Mouse (Mus musculus): ENCODE measurements around the gene Pradc1. TPM values are rescaled to one million over a fixed set of nuclear protein-coding genes. Genes with fewer than 3 reads are reported as not detected.

Gene Pradc1
- 28.0 and 29.9 TPM in 2 replicates for polyA plus RNA-seq (2014; fragmentation: Nextera tagmentation; extraction: Ambion mirVana)

DNA sequence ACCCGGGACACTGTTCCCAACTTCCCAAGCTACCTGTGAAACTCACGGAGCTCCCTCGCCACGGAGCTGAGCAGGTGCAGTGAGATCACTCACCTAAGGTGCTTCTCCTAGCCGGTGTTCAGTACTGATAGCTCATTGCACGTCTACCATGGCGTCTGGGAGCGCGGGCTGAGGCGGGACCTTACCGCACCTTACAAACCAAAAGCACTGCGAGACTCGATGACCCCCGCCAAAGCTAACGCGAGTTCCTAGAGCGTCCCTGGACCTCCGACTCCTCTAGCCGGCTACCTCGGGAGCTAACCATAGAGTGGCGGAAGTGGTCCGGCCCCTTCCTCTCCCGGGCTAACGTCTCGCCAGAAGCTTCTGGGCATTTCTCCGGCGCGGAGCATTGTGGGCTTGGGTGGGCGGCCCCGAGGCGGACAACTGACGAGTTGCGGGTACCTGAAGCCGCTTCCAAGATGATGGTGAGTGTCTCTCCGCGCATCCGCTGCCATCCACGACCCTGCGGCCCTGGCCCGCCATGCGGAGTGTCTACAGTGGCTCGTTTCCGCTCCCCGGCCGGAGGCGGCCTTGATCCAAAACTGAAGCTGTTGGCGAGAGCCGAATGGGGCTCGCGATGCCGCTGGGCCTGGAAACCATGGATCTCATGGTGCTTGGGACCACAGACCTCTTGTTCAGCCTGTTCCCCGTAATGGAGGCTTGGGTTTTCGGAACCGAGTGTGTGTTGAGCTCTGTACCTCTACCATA is at the start of gene Pradc1:
Gene Pradc1, minus strand, starts transcription at position 307 of the 747 bp plus-strand sequence.
- peak; percentile 100 for DNase-seq (ENCODE audit: low spot score)
- H3K27me3 ChIP-seq (replicated peaks; ENCODE audit: control insufficient read depth, insufficient read depth, low read length) = no peaks in the 10 kb centered on the region
- ATAC-seq (ENCODE audit: low read depth) = peak; percentile 95
- H3K9me3 ChIP-seq (ENCODE audit: control insufficient read depth, low read length) = no peaks in the 10 kb centered on the region
- WGBS = under 1% methylated on average over 53 of the region's 54 CpGs
- peak within 1 kb of the TSS; percentile 91 for H3K27ac ChIP-seq (replicated peaks; ENCODE audit: low read depth, low read length)
- H3K4me3 ChIP-seq (ENCODE audit: low read depth, low read length) = peak within 1 kb of the TSS; percentile 75
- peak within 1 kb of the TSS; percentile 94 for H3K9ac ChIP-seq (ENCODE audit: low read depth, low read length)
- H3K4me1 ChIP-seq (ENCODE audit: control insufficient read depth, insufficient read depth, low read length) = peaks cover 16% of the 10 kb centered on the region
- H3K4me2 ChIP-seq (ENCODE audit: low read depth, low read length) = peak within 1 kb of the TSS; percentile 80
- peaks cover 7% of the 10 kb centered on the region; the same call in 1 of the 2 replicates for H3K36me3 ChIP-seq (ENCODE audit: control insufficient read depth, insufficient read depth, low read length)

DNA sequence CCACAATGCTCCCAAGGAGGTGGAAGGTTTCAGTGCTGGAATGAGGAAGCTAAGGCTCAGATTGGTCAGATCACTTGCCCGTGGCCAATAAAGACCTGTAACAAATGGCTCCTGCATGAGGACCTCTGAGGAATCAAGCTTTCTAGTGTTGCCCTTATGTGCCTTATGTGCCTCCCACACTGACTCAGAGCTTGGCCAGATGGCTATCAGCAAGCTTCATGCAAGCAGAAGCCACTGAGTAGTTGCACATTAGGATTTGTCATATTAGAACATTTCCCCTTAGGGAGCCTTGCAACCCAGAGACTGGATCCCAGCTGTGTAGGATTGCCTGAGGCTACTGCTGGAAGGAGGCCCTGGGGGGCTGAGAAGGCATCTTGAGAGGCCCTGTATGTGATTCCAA is 48.6 kb upstream of the Pradc1 start:
- H3K9ac ChIP-seq (ENCODE audit: low read depth, low read length) = no peak overlapping the region
- ATAC-seq (ENCODE audit: low read depth) (no peak), DNase-seq (ENCODE audit: low spot score) (no peak)
- H3K27ac ChIP-seq (replicated peaks; ENCODE audit: low read depth, low read length) = no peak overlapping the region
- no peak overlapping the region for H3K4me3 ChIP-seq (ENCODE audit: low read depth, low read length)
- WGBS = 67% methylated on average over 1 of the region's 1 CpGs
- H3K4me2 ChIP-seq (ENCODE audit: low read depth, low read length) = no peak overlapping the region
- H3K9me3 ChIP-seq (ENCODE audit: control insufficient read depth, low read length) = no peaks in the 10 kb centered on the region
- 0 out of 2 replicates have a peak, but pooled peaks cover 4% of the 10 kb centered on the region for H3K27me3 ChIP-seq (replicated peaks; ENCODE audit: control insufficient read depth, insufficient read depth, low read length)
- H3K36me3 ChIP-seq (ENCODE audit: control insufficient read depth, insufficient read depth, low read length) = no peaks in the 10 kb centered on the region
- no peaks in the 10 kb centered on the region for H3K4me1 ChIP-seq (ENCODE audit: control insufficient read depth, insufficient read depth, low read length)

DNA sequence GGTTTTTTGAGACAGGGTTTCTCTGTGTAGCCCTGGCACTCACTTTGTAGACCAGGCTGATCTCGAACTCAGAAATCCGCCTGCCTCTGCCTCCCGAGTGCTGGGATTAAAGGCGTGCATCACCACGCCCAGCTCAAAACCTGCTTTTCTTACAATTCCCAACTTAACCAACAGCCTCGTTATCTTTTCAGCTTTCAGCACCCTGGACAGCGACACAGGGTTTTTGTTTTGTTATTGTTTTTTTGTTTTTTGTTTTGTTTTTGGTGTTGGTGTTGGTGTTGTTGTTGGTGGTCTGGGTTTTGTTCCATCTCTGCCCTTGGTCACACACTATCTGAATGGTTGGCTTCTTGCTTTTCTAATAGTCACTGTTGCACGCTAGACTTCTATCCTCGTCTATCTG is 46.4 kb upstream of the Pradc1 start:
- no peaks in the 10 kb centered on the region for H3K36me3 ChIP-seq (ENCODE audit: control insufficient read depth, insufficient read depth, low read length)
- no peak overlapping the region for H3K27ac ChIP-seq (replicated peaks; ENCODE audit: low read depth, low read length)
- H3K4me1 ChIP-seq (ENCODE audit: control insufficient read depth, insufficient read depth, low read length) = no peaks in the 10 kb centered on the region
- H3K4me3 ChIP-seq (ENCODE audit: low read depth, low read length) = no peak overlapping the region
- H3K9ac ChIP-seq (ENCODE audit: low read depth, low read length) = no peak overlapping the region
- ATAC-seq (ENCODE audit: low read depth) (no peak), DNase-seq (ENCODE audit: low spot score) (no peak)
- H3K4me2 ChIP-seq (ENCODE audit: low read depth, low read length) = no peak overlapping the region
- 61% methylated on average over 9 of the region's 9 CpGs for WGBS
- no peaks in the 10 kb centered on the region for H3K9me3 ChIP-seq (ENCODE audit: control insufficient read depth, low read length)
- H3K27me3 ChIP-seq (replicated peaks; ENCODE audit: control insufficient read depth, insufficient read depth, low read length) = no peaks in the 10 kb centered on the region

DNA sequence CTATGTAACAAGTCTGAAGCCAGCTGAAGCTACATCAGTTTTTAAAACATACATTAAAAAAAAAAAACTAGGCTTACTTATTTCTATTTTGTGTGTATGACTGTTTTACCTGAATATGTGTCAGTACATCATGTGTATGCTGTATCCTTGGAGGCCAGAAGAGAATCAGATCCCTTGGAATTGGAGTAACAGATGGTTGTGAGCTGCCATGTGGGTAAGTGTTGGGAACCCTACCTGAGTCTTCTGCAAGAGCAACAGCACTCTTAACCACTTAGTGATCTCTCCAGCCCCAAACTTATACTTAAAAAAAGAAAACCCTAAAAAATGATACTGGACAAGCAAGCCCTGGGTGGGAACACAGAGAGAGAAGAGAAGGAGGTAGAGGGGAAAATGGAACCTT is 45.2 kb upstream of the Pradc1 start:
- Histone ChIP-seq H3K36me3 (ENCODE audit: control insufficient read depth, insufficient read depth, low read length) (no peaks in the 10 kb centered on the region), H3K9ac (ENCODE audit: low read depth, low read length) (no peak overlapping the region), H3K4me1 (ENCODE audit: control insufficient read depth, insufficient read depth, low read length) (no peaks in the 10 kb centered on the region), H3K27me3 (replicated peaks; ENCODE audit: control insufficient read depth, insufficient read depth, low read length) (no peaks in the 10 kb centered on the region), H3K4me3 (ENCODE audit: low read depth, low read length) (no peak overlapping the region), H3K27ac (replicated peaks; ENCODE audit: low read depth, low read length) (no peak overlapping the region), H3K9me3 (ENCODE audit: control insufficient read depth, low read length) (no peaks in the 10 kb centered on the region), H3K4me2 (ENCODE audit: low read depth, low read length) (no peak overlapping the region)
- DNase-seq (ENCODE audit: low spot score) = no peak
- no peak for ATAC-seq (ENCODE audit: low read depth)

DNA sequence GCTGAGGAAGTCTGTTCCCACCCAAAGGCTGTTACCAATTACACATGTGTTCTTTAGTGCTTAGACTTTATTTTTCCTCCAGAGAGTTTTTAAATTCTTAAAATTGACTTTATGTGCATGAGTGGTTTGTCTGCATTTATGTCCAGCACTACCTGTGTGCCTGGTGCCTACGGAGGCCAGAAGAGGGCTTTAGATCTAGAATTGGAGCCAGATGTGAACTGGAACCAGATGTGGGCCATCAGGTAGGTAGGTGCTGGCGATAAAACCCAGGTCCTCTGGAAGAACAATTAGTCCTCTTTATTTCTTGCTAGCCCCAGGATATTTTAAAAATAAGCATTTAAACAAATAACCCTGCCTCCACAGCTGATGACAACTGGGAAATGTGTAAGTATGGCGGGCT is 39.8 kb upstream of the Pradc1 start:
- H3K4me1 ChIP-seq (ENCODE audit: control insufficient read depth, insufficient read depth, low read length) = no peaks in the 10 kb centered on the region
- 40% methylated on average over 3 of the region's 3 CpGs for WGBS
- H3K9me3 ChIP-seq (ENCODE audit: control insufficient read depth, low read length) = no peaks in the 10 kb centered on the region
- H3K36me3 ChIP-seq (ENCODE audit: control insufficient read depth, insufficient read depth, low read length) = no peaks in the 10 kb centered on the region
- H3K4me3 ChIP-seq (ENCODE audit: low read depth, low read length) = no peak overlapping the region
- H3K27ac ChIP-seq (replicated peaks; ENCODE audit: low read depth, low read length) = no peak overlapping the region
- no peak overlapping the region for H3K9ac ChIP-seq (ENCODE audit: low read depth, low read length)
- ATAC-seq (ENCODE audit: low read depth) = no peak
- no peak overlapping the region for H3K4me2 ChIP-seq (ENCODE audit: low read depth, low read length)
- DNase-seq (ENCODE audit: low spot score) = no peak
- H3K27me3 ChIP-seq (replicated peaks; ENCODE audit: control insufficient read depth, insufficient read depth, low read length) = 0 out of 2 replicates have a peak, but pooled peaks cover 3% of the 10 kb centered on the region

DNA sequence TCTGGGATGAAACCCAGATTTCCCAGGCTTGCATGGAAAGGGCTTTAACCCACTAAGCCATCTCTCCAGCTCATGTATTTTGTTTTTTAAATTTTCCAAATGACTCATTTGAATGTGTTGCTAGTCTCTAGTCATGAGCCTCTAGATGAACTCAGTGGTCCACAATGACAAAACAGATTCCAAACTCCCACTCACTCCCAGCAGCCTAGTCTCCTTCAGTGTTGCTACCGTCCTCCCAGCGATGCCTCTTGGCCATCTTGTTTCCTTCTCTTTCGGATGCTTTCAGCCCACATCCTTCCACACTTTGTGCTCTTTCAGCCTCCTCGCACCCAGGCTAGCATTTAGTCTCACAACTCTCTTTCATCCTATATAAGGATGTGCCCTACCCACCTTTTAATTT is 38.5 kb upstream of the Pradc1 start:
- Histone ChIP-seq H3K27ac (replicated peaks; ENCODE audit: low read depth, low read length) (no peak overlapping the region), H3K4me1 (ENCODE audit: control insufficient read depth, insufficient read depth, low read length) (no peaks in the 10 kb centered on the region), H3K36me3 (ENCODE audit: control insufficient read depth, insufficient read depth, low read length) (no peaks in the 10 kb centered on the region), H3K4me2 (ENCODE audit: low read depth, low read length) (no peak overlapping the region), H3K4me3 (ENCODE audit: low read depth, low read length) (no peak overlapping the region), H3K9ac (ENCODE audit: low read depth, low read length) (no peak overlapping the region), H3K27me3 (replicated peaks; ENCODE audit: control insufficient read depth, insufficient read depth, low read length) (peaks cover 15% of the 10 kb centered on the region), H3K9me3 (ENCODE audit: control insufficient read depth, low read length) (no peaks in the 10 kb centered on the region)
- ATAC-seq (ENCODE audit: low read depth) (no peak), DNase-seq (ENCODE audit: low spot score) (no peak)
- WGBS = 90% methylated on average over 4 of the region's 4 CpGs

DNA sequence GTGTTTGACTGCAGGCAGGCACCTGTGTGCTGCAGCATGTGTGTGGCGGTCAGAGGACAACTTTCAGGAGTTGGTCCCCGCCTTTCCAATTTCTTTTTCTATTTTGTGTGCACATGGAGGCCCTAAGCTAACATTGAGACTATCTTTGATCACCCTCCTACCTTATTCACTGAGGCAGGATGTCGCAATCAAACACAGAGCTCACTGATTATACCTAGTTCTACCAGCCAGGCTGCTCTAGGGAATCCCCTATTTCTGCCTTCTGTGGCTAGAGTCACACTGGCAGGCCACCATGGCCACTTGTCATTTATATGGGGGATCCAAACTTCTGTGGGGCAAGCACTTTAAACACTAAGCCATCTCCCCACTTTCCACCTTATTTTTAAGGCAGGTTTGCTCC is 37.9 kb upstream of the Pradc1 start:
- Histone ChIP-seq H3K9ac (ENCODE audit: low read depth, low read length) (no peak overlapping the region), H3K27ac (replicated peaks; ENCODE audit: low read depth, low read length) (no peak overlapping the region), H3K36me3 (ENCODE audit: control insufficient read depth, insufficient read depth, low read length) (no peaks in the 10 kb centered on the region), H3K4me1 (ENCODE audit: control insufficient read depth, insufficient read depth, low read length) (0 out of 2 replicates have a peak, but pooled peaks cover 1% of the 10 kb centered on the region), H3K9me3 (ENCODE audit: control insufficient read depth, low read length) (no peaks in the 10 kb centered on the region), H3K4me2 (ENCODE audit: low read depth, low read length) (no peak overlapping the region), H3K4me3 (ENCODE audit: low read depth, low read length) (no peak overlapping the region), H3K27me3 (replicated peaks; ENCODE audit: control insufficient read depth, insufficient read depth, low read length) (peaks cover 21% of the 10 kb centered on the region)
- WGBS = 65% methylated on average over 3 of the region's 3 CpGs
- no peak for ATAC-seq (ENCODE audit: low read depth)
- no peak for DNase-seq (ENCODE audit: low spot score)

DNA sequence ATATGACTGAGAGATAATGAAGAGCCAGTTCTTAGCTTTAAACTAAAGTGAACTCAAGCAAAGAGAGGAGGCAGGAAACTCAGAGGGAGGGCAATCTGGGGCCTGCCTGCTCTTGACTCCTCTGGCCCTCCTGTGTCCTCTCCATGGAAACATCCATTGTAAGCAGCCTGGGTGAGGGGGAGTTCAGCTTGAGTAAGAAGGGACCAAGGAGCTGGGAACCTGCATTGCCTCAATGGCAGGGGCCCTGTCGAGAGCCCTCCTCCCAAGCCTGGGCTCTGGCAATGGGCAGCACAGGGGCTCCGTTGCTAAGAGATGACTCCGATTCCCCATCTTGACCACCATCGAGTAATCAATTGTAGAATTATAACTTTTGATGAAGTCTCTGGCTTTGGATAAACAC is 36.7 kb upstream of the Pradc1 start:
- Histone ChIP-seq H3K9me3 (ENCODE audit: control insufficient read depth, low read length) (no peaks in the 10 kb centered on the region), H3K9ac (ENCODE audit: low read depth, low read length) (no peak overlapping the region), H3K4me3 (ENCODE audit: low read depth, low read length) (no peak overlapping the region), H3K36me3 (ENCODE audit: control insufficient read depth, insufficient read depth, low read length) (no peaks in the 10 kb centered on the region), H3K27ac (replicated peaks; ENCODE audit: low read depth, low read length) (no peak overlapping the region), H3K4me2 (ENCODE audit: low read depth, low read length) (no peak overlapping the region), H3K27me3 (replicated peaks; ENCODE audit: control insufficient read depth, insufficient read depth, low read length) (peaks cover 33% of the 10 kb centered on the region), H3K4me1 (ENCODE audit: control insufficient read depth, insufficient read depth, low read length) (peaks cover 9% of the 10 kb centered on the region)
- no peak for ATAC-seq (ENCODE audit: low read depth)
- WGBS = 74% methylated on average over 4 of the region's 4 CpGs
- DNase-seq (ENCODE audit: low spot score) = no peak

DNA sequence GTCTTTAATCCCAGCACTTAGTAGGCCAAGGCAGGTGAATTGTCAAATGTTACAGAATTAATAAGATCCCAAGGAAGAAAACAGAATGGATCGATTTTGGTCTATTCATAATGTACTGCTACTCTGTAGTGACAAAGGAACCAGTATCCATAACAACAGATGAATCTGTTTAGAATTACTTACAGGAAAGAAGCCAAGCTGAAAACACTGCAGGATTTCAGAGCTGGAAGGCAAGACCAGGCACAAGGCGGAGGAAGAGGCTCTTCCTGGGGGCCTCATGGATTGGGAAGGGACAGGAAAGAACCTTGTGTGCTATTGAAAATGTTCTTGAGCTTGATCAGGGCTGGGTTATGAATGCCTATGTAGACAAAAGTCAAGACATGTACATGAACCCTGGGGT is 34.0 kb upstream of the Pradc1 start:
- no peak overlapping the region for H3K27ac ChIP-seq (replicated peaks; ENCODE audit: low read depth, low read length)
- no peak overlapping the region for H3K9ac ChIP-seq (ENCODE audit: low read depth, low read length)
- peak; percentile 30 for DNase-seq (ENCODE audit: low spot score)
- peaks cover 59% of the 10 kb centered on the region for H3K27me3 ChIP-seq (replicated peaks; ENCODE audit: control insufficient read depth, insufficient read depth, low read length)
- WGBS = 68% methylated on average over 2 of the region's 2 CpGs
- no peak overlapping the region for H3K4me2 ChIP-seq (ENCODE audit: low read depth, low read length)
- no peaks in the 10 kb centered on the region for H3K9me3 ChIP-seq (ENCODE audit: control insufficient read depth, low read length)
- no peak for ATAC-seq (ENCODE audit: low read depth)
- H3K4me1 ChIP-seq (ENCODE audit: control insufficient read depth, insufficient read depth, low read length) = peaks cover 9% of the 10 kb centered on the region
- H3K4me3 ChIP-seq (ENCODE audit: low read depth, low read length) = no peak overlapping the region
- no peaks in the 10 kb centered on the region for H3K36me3 ChIP-seq (ENCODE audit: control insufficient read depth, insufficient read depth, low read length)

Data from embryonic facial prominence, embryonic 14.5 days (tissue).